Mouse (Mus musculus) cerebellum, adult 2 months (tissue): ENCODE data around the gene Mrgprh.

ENCODE experiments used
- CTCF ChIP-seq: fragments of 200-500 bp; IDR thresholded peaks from 2 replicates; pipeline ENCODE4 v1.5.1; 2011; ENCODE audit warnings: low read depth, mild to moderate bottlenecking, control low read depth, low read length, moderate library complexity, borderline replicate concordance; ENCODE audit not compliant: insufficient read depth
- POLR2A ChIP-seq: fragments of 200-500 bp; IDR thresholded peaks from 2 replicates; pipeline ENCODE4 v1.6.1; 2011; ENCODE audit warnings: low read length, control low read depth, borderline replicate concordance; ENCODE audit not compliant: insufficient read depth

GRCm38 (mm10) chr17:12891054-12891453 is 15.2 kb downstream of the Mrgprh start:
- no peak for TF ChIP-seq CTCF
- TF ChIP-seq POLR2A, result no peak
